Mouse (Mus musculus): ENCODE data around the gene Ptma.

GRCm38 (mm10) chr1:86489901-86490300, 36.6 kb upstream of the Ptma start:
- no peak for TF ChIP-seq CTCF (IDR thresholded peaks at IDR 0.05; ENCODE audit: extremely low read depth, insufficient read length, insufficient replicate concordance, low read depth, low read length)
- TF ChIP-seq POLR2A (IDR thresholded peaks at IDR 0.05; ENCODE audit: low read depth, low read length) = no peak

Data from small intestine, adult 2 months (tissue).